Mouse (Mus musculus): Measurements from ENCODE around the gene Gsta3.
"Not testable (repeated sequence)": the region's sequence is repeated elsewhere in the genome, so short reads cannot be mapped to it uniquely, and the experiment has no call there.

Gene Gsta3

GRCm38 (mm10) chr1:21253303-21253650 is 12.9 kb downstream of the Gsta3 start:
- no peak for DNase-seq (ENCODE audit: low spot score in 2 of 2)

GRCm38 (mm10) chr1:21253856-21254255 is 13.5 kb downstream of the Gsta3 start:
- DNase-seq (ENCODE audit: low spot score in 2 of 2), result no peak

GRCm38 (mm10) chr1:21255625-21256345 is 15.4 kb downstream of the Gsta3 start:
- no peak for DNase-seq (ENCODE audit: low spot score in 2 of 2)

GRCm38 (mm10) chr1:21256391-21256790 is 16.0 kb downstream of the Gsta3 start:
- DNase-seq (ENCODE audit: low spot score in 2 of 2), result no peak

GRCm38 (mm10) chr1:21256871-21257270 is 16.5 kb downstream of the Gsta3 start:
- DNase-seq (ENCODE audit: low spot score in 2 of 2), result no peak

GRCm38 (mm10) chr1:21259981-21260380 is 19.6 kb downstream of the Gsta3 start:
- DNase-seq (ENCODE audit: low spot score in 2 of 2), result not testable (repeated sequence)

- no peak for DNase-seq (ENCODE audit: low spot score in 2 of 2)
Measured at GRCm38 (mm10) chr1:21262401-21262800, 22.0 kb downstream of the Gsta3 start.

- DNase-seq (ENCODE audit: low spot score in 2 of 2), result no peak
Measured at GRCm38 (mm10) chr1:21263986-21264385, 23.6 kb downstream of the Gsta3 start.

GRCm38 (mm10) chr1:21264747-21265146 is 24.4 kb downstream of the Gsta3 start:
- no peak for DNase-seq (ENCODE audit: low spot score in 2 of 2)

GRCm38 (mm10) chr1:21266766-21267165 is 26.4 kb downstream of the Gsta3 start:
- no peak for DNase-seq (ENCODE audit: low spot score in 2 of 2)

- not testable (repeated sequence) for DNase-seq (ENCODE audit: low spot score in 2 of 2)
Measured at GRCm38 (mm10) chr1:21267466-21267865, 27.1 kb downstream of the Gsta3 start.

- peak; percentile 41 for DNase-seq (ENCODE audit: low spot score in 2 of 2)
Measured at GRCm38 (mm10) chr1:21271343-21272055, 31.1 kb downstream of the Gsta3 start.

GRCm38 (mm10) chr1:21272056-21272431 is 31.7 kb downstream of the Gsta3 start:
- no peak for DNase-seq (ENCODE audit: low spot score in 2 of 2)

GRCm38 (mm10) chr1:21273091-21273490 is 32.7 kb downstream of the Gsta3 start:
- no peak for DNase-seq (ENCODE audit: low spot score in 2 of 2)

- no peak for DNase-seq (ENCODE audit: low spot score in 2 of 2)
Measured at GRCm38 (mm10) chr1:21274437-21275040, 34.1 kb downstream of the Gsta3 start.

GRCm38 (mm10) chr1:21275366-21275765 is 35.0 kb downstream of the Gsta3 start:
- not testable (repeated sequence) for DNase-seq (ENCODE audit: low spot score in 2 of 2)

- DNase-seq (ENCODE audit: low spot score in 2 of 2), result not testable (repeated sequence)
Measured at GRCm38 (mm10) chr1:21276158-21276557, 35.8 kb downstream of the Gsta3 start.

GRCm38 (mm10) chr1:21280306-21280705 is 39.9 kb downstream of the Gsta3 start:
- DNase-seq (ENCODE audit: low spot score in 2 of 2), result no peak

- DNase-seq (ENCODE audit: low spot score in 2 of 2), result not testable (repeated sequence)
Measured at GRCm38 (mm10) chr1:21284644-21285043, 44.3 kb downstream of the Gsta3 start.

GRCm38 (mm10) chr1:21291394-21291793 is 51.0 kb downstream of the Gsta3 start:
- no peak for DNase-seq (ENCODE audit: low spot score in 2 of 2)

- no peak for DNase-seq (ENCODE audit: low spot score in 2 of 2)
Measured at GRCm38 (mm10) chr1:21292590-21292989, 52.2 kb downstream of the Gsta3 start.

GRCm38 (mm10) chr1:21296169-21296568 is 55.8 kb downstream of the Gsta3 start:
- no peak for DNase-seq (ENCODE audit: low spot score in 2 of 2)

- no peak for DNase-seq (ENCODE audit: low spot score in 2 of 2)
Measured at GRCm38 (mm10) chr1:21298114-21298513, 57.7 kb downstream of the Gsta3 start.

Measured in spleen, postnatal 36 days (tissue).